Mouse (Mus musculus): ENCODE results near the gene U2af1l4. TPM values are rescaled to one million over a fixed set of nuclear protein-coding genes. Genes with fewer than 3 reads are reported as not detected.

U2af1l4 gene
- polyA plus RNA-seq, 1 experiment from 2014 or later: 88.4 TPM

DNA sequence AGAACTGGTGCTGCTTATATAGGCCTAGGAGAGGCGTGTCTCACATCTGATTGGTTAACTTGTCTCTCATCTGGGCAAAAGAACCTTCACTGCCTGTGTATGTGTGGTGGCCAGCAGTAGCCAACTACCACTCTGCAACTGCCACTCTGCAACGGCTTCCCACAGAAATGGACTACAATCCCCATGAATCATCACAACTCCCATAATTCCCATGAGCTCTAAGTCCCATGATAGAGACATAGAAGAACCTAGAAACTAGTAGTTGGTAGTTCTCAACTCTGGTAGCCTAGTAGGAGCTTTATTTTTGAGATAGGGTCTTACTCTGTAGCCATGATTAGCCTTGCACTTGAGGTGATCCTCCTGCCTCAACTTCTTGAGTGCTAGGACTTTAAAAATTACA lies 13.2 kb upstream of the U2af1l4 start:
- Histone ChIP-seq H3K27ac (ENCODE audit: low read length) (no peak overlapping the region), H3K4me1 (ENCODE audit: control insufficient read depth, insufficient read depth, low read length) (peaks cover 11% of the 10 kb centered on the region), H3K4me3 (ENCODE audit: low read depth, low read length) (no peak overlapping the region), H3K9me3 (replicated peaks; ENCODE audit: control insufficient read depth, low read length, poor library complexity, severe bottlenecking) (no peaks in the 10 kb centered on the region), H3K9ac (ENCODE audit: low read depth, low read length) (no peak overlapping the region), H3K4me2 (ENCODE audit: low read length) (no peak overlapping the region), H3K36me3 (ENCODE audit: control insufficient read depth, insufficient read depth, low read length) (peaks cover 2% of the 10 kb centered on the region), H3K27me3 (ENCODE audit: control insufficient read depth, insufficient read depth, low read depth, low read length) (no peaks in the 10 kb centered on the region)
- WGBS: 91% methylated on average over 1 of the region's 2 CpGs
- ATAC-seq: no peak

- H3K27ac ChIP-seq (ENCODE audit: low read length): no peak overlapping the region
- ATAC-seq: no peak
- peaks cover 8% of the 10 kb centered on the region for H3K36me3 ChIP-seq (ENCODE audit: control insufficient read depth, insufficient read depth, low read length)
- H3K4me1 ChIP-seq (ENCODE audit: control insufficient read depth, insufficient read depth, low read length): peaks cover 11% of the 10 kb centered on the region
- H3K9me3 ChIP-seq (replicated peaks; ENCODE audit: control insufficient read depth, low read length, poor library complexity, severe bottlenecking): no peaks in the 10 kb centered on the region
- WGBS: 95% methylated on average over 1 of the region's 1 CpGs
- no peaks in the 10 kb centered on the region for H3K27me3 ChIP-seq (ENCODE audit: control insufficient read depth, insufficient read depth, low read depth, low read length)
- no peak overlapping the region for H3K9ac ChIP-seq (ENCODE audit: low read depth, low read length)
- H3K4me2 ChIP-seq (ENCODE audit: low read length): no peak overlapping the region
- H3K4me3 ChIP-seq (ENCODE audit: low read depth, low read length): no peak overlapping the region
Measured at GRCm38 (mm10) chr7:30550603-30551002, 12.5 kb upstream of the U2af1l4 start.

- Histone ChIP-seq H3K4me3 (ENCODE audit: low read depth, low read length) (peak overlapping the region; percentile 54), H3K9me3 (replicated peaks; ENCODE audit: control insufficient read depth, low read length, poor library complexity, severe bottlenecking) (no peaks in the 10 kb centered on the region), H3K27me3 (ENCODE audit: control insufficient read depth, insufficient read depth, low read depth, low read length) (no peaks in the 10 kb centered on the region), H3K9ac (ENCODE audit: low read depth, low read length) (peak overlapping the region; percentile 63), H3K4me2 (ENCODE audit: low read length) (peak overlapping the region; percentile 88), H3K27ac (ENCODE audit: low read length) (peak overlapping the region; percentile 93), H3K4me1 (ENCODE audit: control insufficient read depth, insufficient read depth, low read length) (peaks cover 11% of the 10 kb centered on the region), H3K36me3 (ENCODE audit: control insufficient read depth, insufficient read depth, low read length) (peaks cover 12% of the 10 kb centered on the region)
- ATAC-seq: peak; percentile 72
- WGBS: 4% methylated on average over 10 of the region's 10 CpGs
Measured at GRCm38 (mm10) chr7:30551445-30552101, 11.5 kb upstream of the U2af1l4 start.

DNA sequence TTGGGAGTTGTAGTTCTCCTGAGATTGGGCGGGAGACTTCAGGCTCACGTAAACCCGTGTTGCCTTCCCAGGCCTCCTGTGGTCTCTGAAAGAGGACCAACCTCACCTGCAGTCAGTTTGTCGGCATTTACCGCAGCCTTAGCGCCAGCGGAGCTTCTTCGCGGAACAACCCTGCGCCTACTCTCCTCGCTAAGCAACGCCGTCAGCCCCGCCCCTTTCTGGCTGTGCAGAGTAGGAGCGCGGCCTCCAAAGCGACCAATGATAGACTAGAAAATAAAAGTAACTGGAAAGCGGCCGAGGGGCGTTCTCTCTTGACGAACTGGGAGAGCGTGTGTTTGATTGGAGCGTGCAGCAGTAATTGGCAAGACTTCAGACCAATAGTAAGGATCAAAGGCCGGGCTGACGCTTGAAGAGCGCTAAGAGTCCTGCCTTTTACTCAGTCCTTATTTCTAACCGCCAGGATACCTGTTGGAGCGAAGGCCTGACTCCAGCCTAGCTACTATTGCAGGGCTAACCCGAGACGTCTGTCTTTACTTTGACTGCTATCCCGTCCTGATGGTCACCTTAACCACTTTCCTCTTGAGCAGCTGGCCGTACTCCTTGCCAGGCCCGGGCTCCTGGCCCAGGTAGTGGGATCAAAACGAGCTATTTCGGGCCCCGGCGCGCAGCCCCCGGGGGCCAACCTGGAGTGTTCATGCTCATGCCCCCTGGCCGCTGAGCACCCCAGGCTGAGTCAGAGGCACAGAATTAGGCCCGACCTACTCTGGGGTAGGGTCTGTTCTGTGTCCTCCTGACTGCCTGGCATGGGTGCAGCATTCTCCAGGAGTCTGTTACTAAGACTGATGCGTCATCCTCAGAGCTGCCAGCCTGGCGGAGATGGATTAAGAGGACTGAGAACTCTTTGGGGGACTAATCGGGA lies 10.7 kb upstream of the U2af1l4 start, which contains the start of the genes Hspb6 and Proser3:
Gene Hspb6 (plus strand): TSS at position 77 of the 919 bp plus-strand sequence.
Gene Proser3 (minus strand): TSS at position 198 of the 919 bp plus-strand sequence.
- ATAC-seq: peak; percentile 96
- Histone ChIP-seq H3K27me3 (ENCODE audit: control insufficient read depth, insufficient read depth, low read depth, low read length) (no peaks in the 10 kb centered on the region), H3K9me3 (replicated peaks; ENCODE audit: control insufficient read depth, low read length, poor library complexity, severe bottlenecking) (no peaks in the 10 kb centered on the region), H3K27ac (ENCODE audit: low read length) (peak within 1 kb of the TSS; percentile 93), H3K4me2 (ENCODE audit: low read length) (peak within 1 kb of the TSS; percentile 88), H3K4me1 (ENCODE audit: control insufficient read depth, insufficient read depth, low read length) (peaks cover 11% of the 10 kb centered on the region), H3K36me3 (ENCODE audit: control insufficient read depth, insufficient read depth, low read length) (peaks cover 19% of the 10 kb centered on the region), H3K9ac (ENCODE audit: low read depth, low read length) (peak within 1 kb of the TSS; percentile 65), H3K4me3 (ENCODE audit: low read depth, low read length) (peak within 1 kb of the TSS; percentile 54)
- under 1% methylated on average over 44 of the region's 44 CpGs for WGBS

DNA sequence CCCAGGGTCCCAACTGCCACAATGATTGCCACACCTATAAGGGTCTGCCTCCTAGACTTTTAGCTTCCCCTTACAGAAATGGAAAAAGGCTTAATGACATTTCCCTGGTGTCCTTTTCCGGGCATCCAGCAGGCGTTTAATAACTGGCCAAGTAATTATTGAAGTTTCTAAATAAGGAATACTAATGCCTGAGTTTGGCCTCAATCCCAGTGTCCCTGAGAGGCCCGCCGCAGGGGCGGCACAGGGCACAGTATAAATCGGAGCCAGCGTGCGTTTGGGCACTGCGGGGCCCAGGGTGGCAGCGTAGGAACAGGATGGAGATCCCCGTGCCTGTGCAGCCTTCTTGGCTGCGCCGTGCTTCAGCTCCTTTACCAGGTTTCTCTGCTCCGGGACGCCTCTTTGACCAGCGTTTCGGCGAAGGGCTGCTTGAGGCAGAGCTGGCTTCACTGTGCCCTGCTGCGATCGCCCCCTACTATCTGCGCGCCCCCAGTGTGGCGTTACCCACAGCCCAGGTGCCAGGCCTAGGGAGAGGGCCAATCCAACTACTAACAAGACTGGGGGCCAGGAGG lies 10.0 kb upstream of the U2af1l4 start:
- H3K4me1 ChIP-seq (ENCODE audit: control insufficient read depth, insufficient read depth, low read length): peaks cover 12% of the 10 kb centered on the region
- H3K4me3 ChIP-seq (ENCODE audit: low read depth, low read length): peak overlapping the region; percentile 54
- no peaks in the 10 kb centered on the region for H3K9me3 ChIP-seq (replicated peaks; ENCODE audit: control insufficient read depth, low read length, poor library complexity, severe bottlenecking)
- peak overlapping the region; percentile 65 for H3K9ac ChIP-seq (ENCODE audit: low read depth, low read length)
- H3K36me3 ChIP-seq (ENCODE audit: control insufficient read depth, insufficient read depth, low read length): peaks cover 19% of the 10 kb centered on the region
- WGBS: 7% methylated on average over 23 of the region's 23 CpGs
- H3K4me2 ChIP-seq (ENCODE audit: low read length): peak overlapping the region; percentile 88
- H3K27ac ChIP-seq (ENCODE audit: low read length): peak overlapping the region; percentile 79
- no peak for ATAC-seq
- H3K27me3 ChIP-seq (ENCODE audit: control insufficient read depth, insufficient read depth, low read depth, low read length): no peaks in the 10 kb centered on the region

DNA sequence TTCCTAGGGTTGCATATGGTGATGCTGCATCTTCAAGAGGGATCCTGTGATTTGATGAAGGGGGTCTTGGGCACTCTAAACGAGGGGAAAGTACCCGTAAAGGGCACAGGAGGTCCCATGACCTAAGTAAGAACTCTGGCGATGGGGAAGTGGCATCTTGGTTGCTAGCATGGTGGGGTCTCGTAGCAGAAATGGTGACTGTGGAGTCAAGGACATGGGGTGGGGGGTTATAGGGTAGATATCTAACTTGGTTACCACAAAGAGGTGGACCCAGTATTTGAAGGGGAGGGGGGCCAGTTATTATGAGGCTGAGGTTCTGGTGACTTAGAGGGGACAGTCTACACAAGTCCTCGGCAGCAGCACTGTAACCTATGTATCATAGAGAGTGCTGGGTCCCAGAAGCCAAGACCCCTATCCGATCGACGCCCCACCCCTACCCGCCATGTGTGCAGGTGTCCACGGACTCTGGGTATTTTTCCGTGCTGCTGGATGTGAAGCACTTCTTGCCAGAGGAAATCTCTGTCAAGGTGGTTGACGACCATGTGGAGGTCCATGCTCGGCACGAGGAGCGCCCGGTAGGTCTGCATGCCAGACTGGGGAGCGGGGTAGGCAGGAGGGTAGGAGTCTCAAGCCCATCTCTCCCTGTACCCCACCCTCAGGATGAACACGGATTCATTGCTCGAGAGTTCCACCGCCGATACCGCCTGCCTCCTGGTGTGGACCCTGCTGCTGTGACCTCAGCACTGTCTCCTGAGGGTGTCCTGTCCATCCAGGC lies 9.1 kb upstream of the U2af1l4 start:
- no peak overlapping the region for H3K9ac ChIP-seq (ENCODE audit: low read depth, low read length)
- no peak overlapping the region for H3K4me3 ChIP-seq (ENCODE audit: low read depth, low read length)

DNA sequence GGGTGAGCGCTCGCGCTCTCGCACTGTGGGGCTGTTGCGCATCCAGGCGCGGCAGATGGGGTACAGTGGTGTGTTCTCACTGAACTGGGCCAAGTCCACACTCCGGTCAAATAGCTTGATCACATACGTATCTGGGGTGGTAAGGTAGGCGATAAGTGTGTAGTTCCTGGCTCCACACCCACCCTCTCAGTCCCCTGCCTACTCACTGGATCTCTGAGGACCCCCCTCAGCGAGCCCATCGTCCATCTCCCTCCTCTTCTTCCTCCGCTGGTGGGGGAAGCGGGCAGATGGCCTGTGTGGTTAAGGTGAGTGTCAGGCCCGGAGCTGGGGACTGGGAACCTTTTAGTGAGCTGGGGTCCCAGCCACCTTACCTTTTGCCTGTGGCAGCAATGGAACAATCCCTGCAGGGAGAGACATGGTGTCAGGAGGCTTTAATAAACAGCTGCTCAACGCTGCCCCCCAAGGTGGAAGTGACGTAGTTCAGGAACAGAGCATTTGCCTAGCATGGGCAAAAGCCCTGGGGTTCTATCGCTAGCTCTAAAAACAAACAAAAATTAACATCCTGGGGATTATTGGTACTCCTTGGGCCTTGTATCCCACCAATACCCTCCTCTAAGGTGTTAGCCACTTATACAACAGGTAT lies 6.1 kb upstream of the U2af1l4 start:
- H3K9me3 ChIP-seq (replicated peaks; ENCODE audit: control insufficient read depth, low read length, poor library complexity, severe bottlenecking): no peaks in the 10 kb centered on the region
- H3K36me3 ChIP-seq (ENCODE audit: control insufficient read depth, insufficient read depth, low read length): peaks cover 19% of the 10 kb centered on the region
- no peak overlapping the region for H3K4me3 ChIP-seq (ENCODE audit: low read depth, low read length)
- H3K27ac ChIP-seq (ENCODE audit: low read length): no peak overlapping the region
- WGBS: 93% methylated on average over 18 of the region's 18 CpGs
- no peak for ATAC-seq
- no peaks in the 10 kb centered on the region for H3K27me3 ChIP-seq (ENCODE audit: control insufficient read depth, insufficient read depth, low read depth, low read length)
- no peak overlapping the region for H3K4me2 ChIP-seq (ENCODE audit: low read length)
- no peak overlapping the region for H3K9ac ChIP-seq (ENCODE audit: low read depth, low read length)
- H3K4me1 ChIP-seq (ENCODE audit: control insufficient read depth, insufficient read depth, low read length): peaks cover 28% of the 10 kb centered on the region

More for the DNA sequence above, 9.1 kb upstream of the U2af1l4 start:
- peaks cover 21% of the 10 kb centered on the region for H3K4me1 ChIP-seq (ENCODE audit: control insufficient read depth, insufficient read depth, low read length)
- ATAC-seq: no peak
- peaks cover 19% of the 10 kb centered on the region for H3K36me3 ChIP-seq (ENCODE audit: control insufficient read depth, insufficient read depth, low read length)
- H3K9me3 ChIP-seq (replicated peaks; ENCODE audit: control insufficient read depth, low read length, poor library complexity, severe bottlenecking): no peaks in the 10 kb centered on the region
- WGBS: 86% methylated on average over 22 of the region's 22 CpGs
- H3K4me2 ChIP-seq (ENCODE audit: low read length): peak overlapping the region; percentile 88; the same call in 1 of the 2 replicates
- H3K27ac ChIP-seq (ENCODE audit: low read length): no peak overlapping the region
- H3K27me3 ChIP-seq (ENCODE audit: control insufficient read depth, insufficient read depth, low read depth, low read length): no peaks in the 10 kb centered on the region

GRCm38 (mm10) chr7:30557901-30558514 lies 5.1 kb upstream of the U2af1l4 start:
- 85% methylated on average over 13 of the region's 13 CpGs for WGBS
- Histone ChIP-seq H3K4me2 (ENCODE audit: low read length) (peak overlapping the region; percentile 92; the same call in 1 of the 2 replicates), H3K4me3 (ENCODE audit: low read depth, low read length) (no peak overlapping the region), H3K27ac (ENCODE audit: low read length) (no peak overlapping the region), H3K9ac (ENCODE audit: low read depth, low read length) (no peak overlapping the region; the same call in 1 of the 2 replicates), H3K9me3 (replicated peaks; ENCODE audit: control insufficient read depth, low read length, poor library complexity, severe bottlenecking) (no peaks in the 10 kb centered on the region), H3K27me3 (ENCODE audit: control insufficient read depth, insufficient read depth, low read depth, low read length) (no peaks in the 10 kb centered on the region), H3K36me3 (ENCODE audit: control insufficient read depth, insufficient read depth, low read length) (peaks cover 19% of the 10 kb centered on the region), H3K4me1 (ENCODE audit: control insufficient read depth, insufficient read depth, low read length) (peaks cover 28% of the 10 kb centered on the region)
- no peak for ATAC-seq
